Mouse (Mus musculus) C2C12 (cell line): Measurements from ENCODE around the gene Zfp771. TPM values are rescaled to one million over a fixed set of nuclear protein-coding genes. Genes with fewer than 3 reads are reported as not detected.

ENCODE experiments used
- H3K27me3 ChIP-seq: one replicate; pipeline ENCODE4 v1.6.1; 2011; ENCODE audit not compliant: control insufficient read depth, insufficient read depth, insufficient read length
- H3K36me3 ChIP-seq: one replicate; pipeline ENCODE4 v1.6.1; 2011; ENCODE audit not compliant: control insufficient read depth, insufficient read depth
- H3K4me3 ChIP-seq: one replicate; pipeline ENCODE4 v1.5.1; 2011; ENCODE audit warnings: mild to moderate bottlenecking, control low read depth; ENCODE audit not compliant: poor library complexity, insufficient read depth, severe bottlenecking
- H3K79me2 ChIP-seq: one replicate; pipeline ENCODE4 v1.6.1; 2011; ENCODE audit not compliant: control insufficient read depth, insufficient read depth
- H3K79me3 ChIP-seq: one replicate; pipeline ENCODE4 v1.6.1; 2011; ENCODE audit warnings: low read depth, control low read depth
- H3ac ChIP-seq: one replicate; pipeline ENCODE3; 2011; ENCODE audit warnings: low read depth; ENCODE audit not compliant: control insufficient read depth, insufficient read length
- CEBPB ChIP-seq: IDR thresholded peaks from one replicate; pipeline ENCODE4 v1.6.1; 2011; ENCODE audit warnings: low read depth, mild to moderate bottlenecking, control low read depth, moderate library complexity
- CTCF ChIP-seq: IDR thresholded peaks from one replicate; pipeline ENCODE4 v1.5.1; 2011; ENCODE audit not compliant: control insufficient read depth, insufficient read depth, insufficient read length
- FOSL1 ChIP-seq: IDR thresholded peaks from one replicate; pipeline ENCODE4 v1.8.0; 2011; ENCODE audit warnings: mild to moderate bottlenecking, low read length; ENCODE audit not compliant: poor library complexity, insufficient read depth, severe bottlenecking
- MAX ChIP-seq: IDR thresholded peaks from one replicate; pipeline ENCODE4 v1.6.1; 2011; ENCODE audit warnings: mild to moderate bottlenecking, control low read depth
- MYOD1 ChIP-seq: IDR thresholded peaks from one replicate; pipeline ENCODE4 v1.6.1; 2011; ENCODE audit warnings: low read depth; ENCODE audit not compliant: control insufficient read depth, insufficient read length
- MYOG ChIP-seq: IDR thresholded peaks from one replicate; pipeline ENCODE4 v1.6.1; 2011; ENCODE audit not compliant: control insufficient read depth, insufficient read length; ENCODE audit errors: extremely low read depth
- USF1 ChIP-seq: IDR thresholded peaks from one replicate; pipeline ENCODE4 v1.6.1; 2011; ENCODE audit warnings: low read depth, mild to moderate bottlenecking, control low read depth, moderate library complexity
- long read RNA-seq, 2 experiments: library from polyadenylated mRNA; unstranded; transcript quantifications; one replicate each; pipeline ENCODE4 v2.0.0; 2019 to 2020
- polyA plus RNA-seq: library from polyadenylated mRNA; unstranded; fragments of >200 nt; fragmentation: generic; extraction: Trizol; gene quantifications from one replicate; pipeline ENCODE4 v1.2.1, GENCODE M21; 2012; ENCODE audit warnings: missing spikeins

Zfp771 gene
- 38.0 TPM for polyA plus RNA-seq
- long read RNA-seq, experiment 1, transcript Zfp771-201 (3 exons, 1,484 nt), result major isoform, 28 of 48 reads
- long read RNA-seq, experiment 1, partial matches to known transcripts, result 3 of 48 reads
- long read RNA-seq, experiment 1, other reads (novel, unspliced or antisense), result 17 of 48 reads
- long read RNA-seq, experiment 2, transcript Zfp771-201 (3 exons, 1,484 nt), result major isoform, 34 of 40 reads
- long read RNA-seq, experiment 2, partial matches to known transcripts, result 1 of 40 reads
- long read RNA-seq, experiment 2, other reads (novel, unspliced or antisense), result 5 of 40 reads

DNA sequence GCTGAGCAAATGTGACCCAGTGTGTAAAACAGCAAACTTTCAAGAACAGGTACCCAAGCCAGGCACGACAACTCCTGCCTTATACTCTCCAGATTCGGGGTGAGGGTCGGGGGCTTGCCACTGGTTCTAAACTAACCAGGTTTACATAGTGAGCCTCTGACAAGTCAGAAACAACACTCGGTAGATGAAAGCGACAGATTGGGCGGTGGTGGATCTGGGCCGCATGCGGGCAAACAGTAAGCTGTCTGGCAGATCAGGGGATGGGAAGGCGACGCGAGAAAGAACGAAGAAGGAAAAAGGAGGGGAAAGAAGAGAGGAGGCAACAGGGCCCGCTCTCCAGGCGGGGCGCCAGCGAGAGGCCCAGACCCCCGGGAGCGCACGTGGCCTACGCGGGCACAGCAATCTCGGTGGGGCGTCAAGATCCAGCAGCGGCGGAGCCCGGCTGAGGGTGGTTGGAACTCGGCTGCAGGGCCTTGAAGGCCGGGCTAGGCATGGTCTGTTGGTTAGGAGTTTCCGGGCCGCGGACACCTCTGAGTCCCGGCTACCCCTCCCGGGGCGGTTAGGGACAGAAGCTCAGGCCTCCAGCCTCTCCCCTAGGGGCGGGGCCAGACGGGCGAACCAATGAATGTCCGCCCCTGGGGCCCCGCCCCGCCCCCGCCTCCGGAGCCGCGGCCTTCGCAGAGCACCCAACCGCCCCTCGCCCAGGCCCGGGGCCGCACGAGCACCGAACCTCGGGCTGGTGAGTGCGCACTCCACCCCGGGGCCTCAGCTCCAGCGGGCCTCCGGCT is at the start of gene Zfp771:
Gene Zfp771, plus strand, starts transcription at position 405 of the 788 bp plus-strand sequence.
- H3K4me3 ChIP-seq, result peak within 1 kb of the TSS; percentile 52
- peaks cover 16% of the 10 kb centered on the region for H3K79me3 ChIP-seq
- no peaks in the 10 kb centered on the region for H3K27me3 ChIP-seq
- H3ac ChIP-seq, result peak within 1 kb of the TSS; percentile 88
- H3K36me3 ChIP-seq, result peaks cover 6% of the 10 kb centered on the region
- H3K79me2 ChIP-seq, result peaks cover 19% of the 10 kb centered on the region
- TF ChIP-seq MAX (peak; percentile 86), USF1 (no peak)

DNA sequence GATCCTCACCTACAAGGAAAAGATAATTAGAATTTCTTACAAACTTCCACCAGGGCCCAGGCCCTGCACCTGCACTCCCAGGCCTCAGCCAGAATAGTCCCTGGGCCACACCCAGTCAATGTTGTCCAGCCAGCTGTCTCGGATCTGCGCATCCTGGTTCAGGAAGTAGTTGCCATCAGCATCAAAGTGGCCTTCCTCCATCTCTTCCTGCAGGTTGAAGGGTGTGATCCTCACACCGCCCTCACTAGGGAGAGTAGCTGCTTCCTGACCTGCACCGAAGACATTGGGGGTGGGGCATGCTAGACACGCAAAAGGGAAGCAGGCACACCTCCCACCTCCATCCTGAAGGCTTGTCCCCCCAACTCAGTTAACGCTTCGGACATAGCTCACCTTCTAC is 49.4 kb upstream of the Zfp771 start:
- TF ChIP-seq MYOD1 (no peak), USF1 (no peak), MYOG (no peak), MAX (no peak)
- Histone ChIP-seq H3K79me3 (peaks cover 11% of the 10 kb centered on the region), H3K27me3 (no peaks in the 10 kb centered on the region), H3K36me3 (peaks cover 46% of the 10 kb centered on the region), H3ac (peak overlapping the region; percentile 91), H3K79me2 (peaks cover 23% of the 10 kb centered on the region), H3K4me3 (peak overlapping the region; percentile 55)

DNA sequence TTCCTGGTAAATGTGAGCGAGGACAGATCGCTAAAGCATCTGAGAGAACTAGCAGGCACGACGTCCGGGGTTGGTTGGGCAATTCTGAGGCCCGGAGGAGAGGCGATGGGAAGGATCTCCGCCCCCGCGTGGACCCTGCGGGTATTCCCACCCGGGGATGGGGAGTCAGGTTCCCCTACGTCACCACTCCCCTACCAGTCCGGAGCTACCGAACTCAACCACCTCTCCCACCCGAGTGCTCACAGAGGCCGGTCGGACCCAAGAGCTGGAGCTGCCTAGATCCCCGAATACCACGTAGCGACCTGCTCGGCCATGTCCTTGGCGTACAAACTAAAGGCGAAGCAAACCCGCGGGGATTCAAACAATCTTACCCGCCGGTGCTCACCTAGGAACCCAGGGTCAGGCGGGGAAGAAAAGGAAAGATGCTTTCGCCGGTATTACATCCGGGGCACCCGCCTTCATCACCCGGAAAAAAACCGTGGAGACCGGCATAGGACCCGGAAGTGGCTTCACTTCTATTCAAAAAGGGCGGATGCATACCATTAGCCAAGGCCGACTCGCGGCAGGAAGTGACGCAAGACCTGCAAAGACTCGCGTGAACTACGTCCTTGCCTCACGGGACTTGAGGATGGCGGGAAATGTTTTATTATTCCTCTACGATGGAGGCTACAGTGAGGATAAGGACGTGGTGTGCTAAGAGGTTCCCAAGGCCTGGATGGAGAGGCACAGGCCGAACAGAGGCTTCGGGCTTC is 48.4 kb upstream of the Zfp771 start, which contains the start of gene Cd2bp2:
Gene Cd2bp2, minus strand, starts transcription at position 507 of the 752 bp plus-strand sequence.
- Histone ChIP-seq H3K4me3 (peak within 1 kb of the TSS; percentile 55), H3K27me3 (no peaks in the 10 kb centered on the region), H3K79me2 (peaks cover 23% of the 10 kb centered on the region), H3K79me3 (peaks cover 11% of the 10 kb centered on the region), H3ac (peak within 1 kb of the TSS; percentile 91), H3K36me3 (peaks cover 54% of the 10 kb centered on the region)
- TF ChIP-seq MYOD1, result no peak
- peak; percentile 70 for TF ChIP-seq CEBPB
- TF ChIP-seq CTCF, result no peak
- peak; percentile 3 for TF ChIP-seq USF1
- peak; percentile 79 for TF ChIP-seq MAX
- TF ChIP-seq FOSL1, result no peak
- no peak for TF ChIP-seq MYOG

DNA sequence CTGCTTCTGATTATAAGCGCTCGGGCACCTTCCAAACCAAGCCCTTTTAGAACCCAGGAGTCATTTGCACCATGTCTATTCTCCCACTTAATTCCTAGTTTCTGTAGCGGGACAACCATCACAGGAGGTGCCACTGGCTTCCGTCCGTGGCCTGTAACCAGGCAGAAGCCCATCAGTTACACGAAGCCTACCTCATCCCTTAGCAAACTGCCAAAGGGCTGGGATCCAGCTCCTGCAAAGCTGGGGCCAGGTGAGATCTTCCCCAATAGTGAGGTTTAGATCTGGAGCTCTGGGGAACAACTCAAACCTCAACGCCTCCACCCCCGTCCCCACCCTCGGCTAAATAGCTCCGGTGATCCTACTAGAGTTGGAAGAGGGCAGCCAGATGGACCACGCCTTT is 47.6 kb upstream of the Zfp771 start:
- TF ChIP-seq MAX, result no peak
- TF ChIP-seq CTCF, result no peak
- no peak for TF ChIP-seq MYOD1
- TF ChIP-seq CEBPB, result no peak
- TF ChIP-seq USF1, result no peak
- no peak for TF ChIP-seq MYOG
- TF ChIP-seq FOSL1, result no peak
- H3K36me3 ChIP-seq, result peaks cover 61% of the 10 kb centered on the region
- H3K79me3 ChIP-seq, result peaks cover 11% of the 10 kb centered on the region
- no peak overlapping the region for H3ac ChIP-seq
- peaks cover 23% of the 10 kb centered on the region for H3K79me2 ChIP-seq
- H3K4me3 ChIP-seq, result no peak overlapping the region
- no peaks in the 10 kb centered on the region for H3K27me3 ChIP-seq

DNA sequence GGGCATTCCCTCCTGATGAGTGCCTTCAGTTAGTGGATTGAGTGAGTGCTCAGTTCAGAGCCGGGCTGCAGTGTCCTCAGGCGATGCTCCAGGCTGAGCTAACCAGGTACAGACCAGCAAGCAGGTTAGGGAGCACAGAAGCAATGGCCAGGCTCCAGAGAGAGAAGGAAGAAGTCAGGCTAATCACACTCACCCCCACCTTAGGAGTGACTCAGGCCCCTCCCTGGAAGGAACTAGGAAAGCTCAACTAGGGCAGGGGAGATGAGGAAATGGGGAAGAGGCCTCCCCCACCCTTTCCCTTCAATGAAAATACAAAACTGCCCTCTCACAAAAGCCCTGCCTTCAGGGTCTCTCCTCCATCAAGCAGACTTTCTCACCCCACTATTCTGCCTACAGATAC is 37.5 kb upstream of the Zfp771 start:
- Histone ChIP-seq H3K79me2 (peaks cover 55% of the 10 kb centered on the region), H3K27me3 (no peaks in the 10 kb centered on the region), H3K36me3 (peaks cover 15% of the 10 kb centered on the region), H3K79me3 (peaks cover 36% of the 10 kb centered on the region), H3ac (peak overlapping the region; percentile 68), H3K4me3 (peak overlapping the region; percentile 83)
- TF ChIP-seq MYOG, result no peak
- no peak for TF ChIP-seq CEBPB
- no peak for TF ChIP-seq USF1
- no peak for TF ChIP-seq CTCF
- TF ChIP-seq FOSL1, result no peak
- TF ChIP-seq MAX, result no peak
- no peak for TF ChIP-seq MYOD1
